Mouse (Mus musculus) thymus, adult 2 months (tissue): Measurements from ENCODE around the gene Tfap2a.

Source experiments
- CTCF ChIP-seq: fragments of 200-500 bp; IDR thresholded peaks from 2 replicates; pipeline ENCODE4 v1.5.1; 2012; ENCODE audit warnings: mild to moderate bottlenecking, control low read depth, low read length, moderate library complexity, borderline replicate concordance; ENCODE audit not compliant: control insufficient read depth, poor library complexity, insufficient read depth; ENCODE audit errors: extremely low read depth
- POLR2A ChIP-seq: fragments of 200-500 bp; IDR thresholded peaks from 2 replicates; pipeline ENCODE4 v1.6.1; 2012; ENCODE audit warnings: mild to moderate bottlenecking, low read length, control low read depth, moderate library complexity; ENCODE audit not compliant: control insufficient read depth, poor library complexity, insufficient read depth; ENCODE audit errors: extremely low read depth

- no peak for TF ChIP-seq POLR2A
- no peak for TF ChIP-seq CTCF
These were observed 19.8 kb upstream of the Tfap2a start for GRCm38 (mm10) chr13:40757995-40758394.
